Mouse (Mus musculus) olfactory bulb, adult 2 months (tissue): ENCODE results near the gene Lmo7.

Source experiments
- CTCF ChIP-seq: fragments of 200-500 bp; IDR thresholded peaks from 2 replicates; pipeline ENCODE4 v1.5.1; 2012; ENCODE audit warnings: low read depth, mild to moderate bottlenecking, low read length, moderate library complexity; ENCODE audit not compliant: insufficient read depth
- POLR2A ChIP-seq: fragments of 200-500 bp; IDR thresholded peaks from 2 replicates; pipeline ENCODE4 v1.6.1; 2012; ENCODE audit warnings: mild to moderate bottlenecking, low read depth, low read length, moderate library complexity; ENCODE audit not compliant: insufficient read depth

DNA sequence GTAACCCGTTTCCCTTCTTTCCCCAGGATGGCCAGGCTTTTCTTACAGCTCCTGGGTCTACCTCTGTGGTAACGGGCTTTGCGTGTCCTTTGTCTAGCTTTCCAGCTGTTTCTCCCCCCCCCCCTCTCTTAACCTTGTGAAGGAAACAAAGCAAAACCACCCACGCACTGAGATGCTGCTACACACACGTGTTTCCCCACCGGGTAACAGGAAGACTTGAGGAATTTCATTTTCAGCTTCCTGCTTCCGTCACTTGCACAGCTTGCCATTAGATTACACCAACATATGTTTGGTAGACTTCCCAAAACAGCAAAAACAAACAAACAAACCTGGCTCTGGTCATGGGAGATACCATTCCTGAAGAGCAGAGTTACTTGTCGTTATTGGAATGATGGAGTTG is 186.1 kb downstream of the Lmo7 start:
- TF ChIP-seq POLR2A, result no peak
- no peak for TF ChIP-seq CTCF
